ENCODE assay signal across 10 mouse cellular contexts in the genomic region with DNA sequence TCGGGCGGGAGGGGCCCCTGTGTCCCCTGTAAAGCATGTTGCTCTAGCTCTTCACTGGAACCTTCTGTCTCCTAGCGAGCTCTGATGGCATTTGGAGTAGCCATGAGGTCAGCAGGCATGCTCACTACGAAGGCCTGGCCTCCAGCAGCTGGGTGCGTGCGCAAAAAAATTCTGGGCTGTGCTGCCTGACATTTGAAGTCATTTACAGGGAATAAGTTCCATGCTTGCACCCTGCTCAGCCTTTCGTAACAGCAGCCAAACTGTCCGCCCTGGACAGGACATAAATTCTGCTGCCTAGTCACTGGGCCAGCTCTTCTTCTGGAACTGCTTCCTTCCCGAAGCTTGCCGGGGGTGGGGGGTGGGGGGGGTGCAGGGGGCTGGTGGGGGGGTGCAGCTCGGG. TPM values are rescaled to one million over a fixed set of nuclear protein-coding genes. Genes with fewer than 3 reads are reported as not detected.
DNase-seq lines count a peak whose midpoint lies in the region; TF ChIP-seq lines count a peak whose summit lies in the region.
"Had no signal": no experiment of that assay in that cellular context is flagged by ENCODE, and none has a peak within 500 bp of the region (broad histone marks: within the 10 kb centered on the region; RNA-seq: fewer than 3 reads in every experiment).

No protein-coding gene starts in this region.

- intact Hi-C loops in left cerebral cortex, postnatal 36 days (cut with DNase I) = no loop called here

- no peak for TF ChIP-seq CTCF in lung, adult 2 months (IDR thresholded peaks at IDR 0.05; ENCODE audit: insufficient read depth, low read length)

- no peak for TF ChIP-seq POLR2A in lung, adult 2 months (IDR thresholded peaks at IDR 0.05; ENCODE audit: borderline replicate concordance, extremely low read depth, low read depth, low read length)

- H3K4me1 ChIP-seq in lung, adult 2 months (ENCODE audit: control insufficient read depth, insufficient read depth, low read length) = no peaks in the 10 kb centered on the region
- H3K4me1 ChIP-seq: liver, embryonic 12.5 days had no signal

- WGBS in lung, adult 2 months = 52% methylated on average over 11 of the region's 11 CpGs

- no peak overlapping the region for H3K4me3 ChIP-seq in lung, adult 2 months (replicated peaks; ENCODE audit: extremely low read depth, low read depth, low read length)
- H3K4me3 ChIP-seq: liver, embryonic 12.5 days had no signal

- peak; percentile 35 to 49 for DNase-seq in lung, adult 18-20 months
- DNase-seq in lung, adult 2 months = no peak
- DNase-seq in adrenal gland, postnatal 25 days = peak; percentile 64
- DNase-seq in kidney, adult 9 months = peak; percentile 42
- DNase-seq in lung, postnatal 25 days (ENCODE audit: low spot score) = peak; percentile 26
- DNase-seq in left cerebral cortex, postnatal 36 days (ENCODE audit: low spot score in 2 of 2) = no peak
- DNase-seq in cerebellum, postnatal 4 days (ENCODE audit: low spot score in 2 of 2) = no peak
- DNase-seq: cerebellum, postnatal 14 days; layer of hippocampus, postnatal 36 days had no signal

RNA-seq across cellular contexts. Expression of a gene that starts 20.0 kb away (rescaled TPM):
- polyA plus RNA-seq in lung, adult 2 months (2012; rRNA removed) = 2.4 and 3.8 TPM in 2 replicates
- total RNA-seq in adrenal gland, postnatal 25 days (2021) = 8.4 and 15.2 TPM in 2 replicates
- total RNA-seq in left cerebral cortex, postnatal 36 days (2021) = 1 to 10 TPM; 1.4 to 1.5 TPM

RNA-seq across cellular contexts. Expression of a gene that starts 22.2 kb away (rescaled TPM):
- 12.3 and 13.7 TPM in 2 replicates for polyA plus RNA-seq in lung, adult 2 months (2012; rRNA removed)
- total RNA-seq in adrenal gland, postnatal 25 days (2021) = 17.5 and 18.0 TPM in 2 replicates
- total RNA-seq in left cerebral cortex, postnatal 36 days (2021) = 10 to 100 TPM; 17.6 to 20.8 TPM

RNA-seq across cellular contexts. Expression of a gene that starts 27.2 kb away (rescaled TPM):
- polyA plus RNA-seq in lung, adult 2 months (2012; rRNA removed) = 17.3 and 21.4 TPM in 2 replicates
- 2.3 and 3.3 TPM in 2 replicates for total RNA-seq in adrenal gland, postnatal 25 days (2021)
- total RNA-seq in left cerebral cortex, postnatal 36 days (2021) = 10 to 100 TPM; 14.2 to 16.7 TPM

RNA-seq across cellular contexts. Expression of a gene that starts 57.3 kb away (rescaled TPM):
- polyA plus RNA-seq in lung, adult 2 months (2012; rRNA removed) = 13.7 and 21.5 TPM in 2 replicates
- total RNA-seq in adrenal gland, postnatal 25 days (2021) = 52.7 and 56.7 TPM in 2 replicates
- 10 to 100 TPM; 52.6 to 70.9 TPM for total RNA-seq in left cerebral cortex, postnatal 36 days (2021)

Comparison
In these comparisons a context has a peak if more than half of its experiments do, and no peak if none do; other contexts are left out.
1. DNase-seq: peak in lung, adult 18-20 months (2 of 2), adrenal gland, postnatal 25 days (single experiment), kidney, adult 9 months (single experiment) and lung, postnatal 25 days (single experiment); none in lung, adult 2 months (single experiment), left cerebral cortex, postnatal 36 days (0 of 2) and cerebellum, postnatal 4 days (0 of 2).